Mouse (Mus musculus): ENCODE data around the gene Nr4a1.

GRCm38 (mm10) chr15:101270101-101270820 lies 16.2 kb downstream of the Nr4a1 start:
- TF ChIP-seq EP300 (IDR thresholded peaks at IDR 0.05; ENCODE audit: insufficient read depth, low read depth, low read length) = no peak
- TF ChIP-seq POLR2A (IDR thresholded peaks at IDR 0.05; ENCODE audit: insufficient read depth, low read depth, low read length) = no peak
- no peak for TF ChIP-seq CTCF (IDR thresholded peaks at IDR 0.05)

Data from heart, adult 2 months (tissue).